Mouse (Mus musculus): Measurements from ENCODE around the gene Tmem186.

GRCm38 (mm10) chr16:8667261-8667660, 29.7 kb upstream of the Tmem186 start:
- TF ChIP-seq CTCF (IDR thresholded peaks at IDR 0.05; ENCODE audit: low read depth, low read length), result no peak
- no peak for TF ChIP-seq EP300 (IDR thresholded peaks at IDR 0.05; ENCODE audit: insufficient read depth, low read depth, low read length)

Data from ES-Bruce4 (cell line).